Mouse (Mus musculus): ENCODE measurements around the gene Smpx. TPM values are rescaled to one million over a fixed set of nuclear protein-coding genes. Genes with fewer than 3 reads are reported as not detected.

The Smpx gene
- polyA plus RNA-seq, 1 experiment from 2014 or later: not detected

DNA sequence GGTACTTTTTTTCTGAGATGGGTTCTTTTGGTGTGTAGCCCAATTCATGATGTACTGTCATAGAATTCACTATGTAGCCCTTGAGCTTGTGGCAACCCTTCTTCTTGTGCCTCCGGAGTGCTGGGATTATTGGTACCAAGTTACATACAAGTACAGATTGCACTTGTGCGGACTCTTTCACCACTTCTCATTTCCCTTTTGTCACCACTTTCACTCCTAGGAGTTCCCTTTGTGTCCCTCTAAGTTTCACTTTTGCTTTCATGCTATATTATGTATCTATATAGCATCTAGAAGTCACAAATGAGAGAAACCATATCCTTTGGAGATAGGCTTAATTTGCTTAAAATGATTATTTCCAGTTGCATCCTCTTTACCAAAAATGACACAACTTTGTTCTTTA lies 103.0 kb downstream of the Smpx start:
- H3K4me1 ChIP-seq (replicated peaks; ENCODE audit: control insufficient read depth, insufficient read depth, low read length): no peaks in the 10 kb centered on the region
- H3K27me3 ChIP-seq (ENCODE audit: control insufficient read depth, insufficient read depth, low read length): no peaks in the 10 kb centered on the region
- WGBS: 96% methylated on average over 2 of the region's 2 CpGs
- no peak overlapping the region for H3K4me3 ChIP-seq (replicated peaks; ENCODE audit: low read length)
- ATAC-seq (ENCODE audit: low FRiP score) (no peak), DNase-seq (ENCODE audit: low spot score) (no peak)
- H3K36me3 ChIP-seq (replicated peaks; ENCODE audit: control insufficient read depth, insufficient read depth): no peaks in the 10 kb centered on the region
- H3K9me3 ChIP-seq (ENCODE audit: control insufficient read depth, low read length): no peaks in the 10 kb centered on the region
- no peak overlapping the region for H3K9ac ChIP-seq
- no peak overlapping the region for H3K27ac ChIP-seq
- H3K4me2 ChIP-seq (replicated peaks): no peak overlapping the region

Other genes starting within 250 kb of the Smpx start
- gene Sms, start 206.6 kb upstream of the Smpx start, polyA plus RNA-seq (2014; fragmentation: Nextera tagmentation; extraction: Ambion mirVana): 149 and 164 TPM in 2 replicates
- gene Yy2, start 129.9 kb upstream of the Smpx start, polyA plus RNA-seq (2014; fragmentation: Nextera tagmentation; extraction: Ambion mirVana): 2.3 and 2.5 TPM in 2 replicates
- gene Mbtps2, start 100.2 kb upstream of the Smpx start, polyA plus RNA-seq (2014; fragmentation: Nextera tagmentation; extraction: Ambion mirVana): 35.7 and 39.3 TPM in 2 replicates
- 1.5 and 2.1 TPM in 2 replicates for gene Klhl34, start 119.5 kb downstream of the Smpx start, polyA plus RNA-seq (2014; fragmentation: Nextera tagmentation; extraction: Ambion mirVana)

Measured in hindbrain, embryonic 14.5 days (tissue).